Mouse (Mus musculus) urinary bladder, adult 18-20 months (tissue): ENCODE data around the gene Ttc29.

Experiments
- DNase-seq, 2 experiments: peaks; one replicate each; pipeline ENCODE4 v3.0.0; 2022; ENCODE audit warnings: low spot score in 2 of 2, mixed read lengths in 2 of 2

Gene Ttc29

DNA sequence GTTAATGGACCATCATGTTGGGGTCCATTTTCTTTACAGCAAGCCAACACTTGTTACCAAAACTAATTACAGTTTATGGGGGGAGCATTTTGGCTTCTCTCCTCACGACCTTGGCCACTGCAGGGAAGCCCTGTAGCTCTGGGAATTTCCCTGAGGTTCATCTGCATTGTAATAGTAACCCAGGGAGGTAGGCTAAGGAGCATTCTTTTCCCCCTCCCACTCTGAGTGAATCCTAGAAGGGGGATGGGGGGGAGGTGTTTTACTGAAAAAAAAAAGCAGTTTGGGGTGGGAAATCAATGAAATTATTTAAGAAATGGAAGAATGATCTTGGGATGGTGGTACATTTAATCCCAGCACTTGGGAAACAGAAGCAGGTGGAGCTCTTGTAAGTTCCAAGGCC lies 210.8 kb downstream of the Ttc29 start:
- no peak for DNase-seq

DNA sequence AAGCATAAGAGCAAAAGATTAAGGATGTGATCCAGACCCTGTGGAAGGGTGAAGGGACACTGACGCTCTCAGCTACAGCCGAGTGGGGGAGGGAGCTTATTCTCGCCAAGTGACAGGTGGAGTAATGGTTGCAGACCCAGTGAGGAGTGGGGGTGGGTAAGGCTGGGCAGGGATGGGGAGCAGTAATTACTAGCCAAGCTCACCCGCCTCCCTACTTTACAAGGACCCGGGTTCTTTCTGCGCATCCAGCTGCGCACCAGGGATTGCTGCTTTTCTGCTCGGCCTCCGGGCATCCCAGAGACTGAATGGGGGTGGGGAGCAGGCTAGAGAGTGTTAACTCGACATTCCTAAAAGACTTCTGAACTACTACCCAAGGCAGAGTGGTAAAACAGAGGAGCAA lies 213.4 kb downstream of the Ttc29 start:
- no peak for DNase-seq

- DNase-seq: no peak
Observed at GRCm38 (mm10) chr8:78426875-78427768, 214.0 kb downstream of the Ttc29 start.

DNA sequence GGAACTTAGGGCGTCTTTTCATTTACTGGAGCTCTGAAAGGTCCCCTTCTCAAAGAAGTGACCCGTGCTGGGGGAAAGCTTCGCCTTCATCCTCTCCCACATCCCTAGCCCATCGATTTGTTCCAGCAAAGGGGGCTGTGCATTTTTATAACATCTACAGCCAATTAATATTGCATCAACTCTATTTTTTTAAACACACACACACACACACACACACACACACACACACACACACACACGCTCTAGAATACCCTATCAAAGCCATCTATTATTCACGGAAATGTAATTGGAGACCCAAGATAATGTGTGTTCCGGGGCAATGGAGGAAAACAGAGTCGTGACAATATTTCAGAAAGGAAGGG lies 214.7 kb downstream of the Ttc29 start:
- no peak for DNase-seq

- no peak for DNase-seq
Observed at GRCm38 (mm10) chr8:78428148-78428547, 215.1 kb downstream of the Ttc29 start.

GRCm38 (mm10) chr8:78431356-78431755 lies 218.3 kb downstream of the Ttc29 start:
- no peak for DNase-seq

- DNase-seq: no peak
Observed at GRCm38 (mm10) chr8:78432451-78432850, 219.4 kb downstream of the Ttc29 start.

- DNase-seq: no peak
Observed at GRCm38 (mm10) chr8:78433318-78433717, 220.2 kb downstream of the Ttc29 start.

- no peak for DNase-seq
Observed at GRCm38 (mm10) chr8:78434340-78434739, 221.2 kb downstream of the Ttc29 start.

DNA sequence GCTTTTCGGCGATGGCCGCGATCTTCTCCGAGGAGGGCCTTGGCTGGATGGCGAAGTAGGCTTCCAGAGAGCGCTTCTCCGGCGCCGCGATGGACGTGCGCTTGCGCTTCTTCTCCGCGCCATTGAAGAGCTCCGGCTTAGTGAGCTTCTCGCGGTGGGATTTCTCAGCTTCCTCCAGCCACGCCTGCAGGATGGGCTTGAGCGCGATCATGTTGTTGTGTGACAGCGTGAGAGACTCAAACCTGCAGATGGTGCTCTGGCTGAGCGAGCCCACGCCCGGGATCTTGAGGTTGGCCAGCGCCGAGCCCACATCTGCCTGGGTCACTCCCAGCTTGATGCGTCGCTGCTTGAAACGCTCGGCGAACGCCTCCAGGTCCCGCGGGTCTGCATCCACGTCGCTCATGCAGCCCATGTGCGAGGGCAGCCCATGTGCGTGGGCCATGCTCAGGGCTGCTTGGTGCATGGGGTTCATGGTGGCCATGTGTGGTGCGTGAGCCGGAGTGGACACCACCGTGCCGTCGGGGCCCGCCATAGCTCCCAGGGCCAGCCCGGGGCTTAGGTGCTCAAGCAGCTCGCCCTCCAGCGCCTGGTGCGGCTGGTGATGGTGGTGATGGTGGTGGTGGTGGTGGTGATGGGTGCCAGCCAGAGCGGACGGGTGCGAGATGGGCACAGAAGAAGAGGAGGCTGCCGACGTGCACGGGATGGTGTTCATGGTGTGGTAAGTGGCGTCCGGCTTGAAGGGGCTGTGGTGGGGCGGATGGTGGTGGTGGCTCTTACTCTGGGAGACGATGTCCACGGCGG lies 221.9 kb downstream of the Ttc29 start:
- DNase-seq: no peak

DNA sequence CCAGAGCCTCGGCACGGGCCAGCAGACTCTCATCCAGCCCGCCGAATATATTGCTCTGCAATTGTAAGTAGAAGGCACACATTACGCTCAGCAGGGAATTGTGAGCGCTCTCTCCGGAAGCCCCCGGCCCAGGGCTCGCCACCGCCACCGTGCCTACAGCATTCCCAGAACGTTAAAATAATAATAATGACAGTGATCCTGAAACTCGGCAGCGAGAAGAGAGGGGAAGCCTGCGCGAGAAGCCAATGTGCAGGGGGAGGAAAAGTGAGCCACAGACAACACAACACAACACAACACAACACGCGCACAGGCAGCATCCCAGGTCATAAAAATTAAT lies 222.5 kb downstream of the Ttc29 start:
- no peak for DNase-seq

DNA sequence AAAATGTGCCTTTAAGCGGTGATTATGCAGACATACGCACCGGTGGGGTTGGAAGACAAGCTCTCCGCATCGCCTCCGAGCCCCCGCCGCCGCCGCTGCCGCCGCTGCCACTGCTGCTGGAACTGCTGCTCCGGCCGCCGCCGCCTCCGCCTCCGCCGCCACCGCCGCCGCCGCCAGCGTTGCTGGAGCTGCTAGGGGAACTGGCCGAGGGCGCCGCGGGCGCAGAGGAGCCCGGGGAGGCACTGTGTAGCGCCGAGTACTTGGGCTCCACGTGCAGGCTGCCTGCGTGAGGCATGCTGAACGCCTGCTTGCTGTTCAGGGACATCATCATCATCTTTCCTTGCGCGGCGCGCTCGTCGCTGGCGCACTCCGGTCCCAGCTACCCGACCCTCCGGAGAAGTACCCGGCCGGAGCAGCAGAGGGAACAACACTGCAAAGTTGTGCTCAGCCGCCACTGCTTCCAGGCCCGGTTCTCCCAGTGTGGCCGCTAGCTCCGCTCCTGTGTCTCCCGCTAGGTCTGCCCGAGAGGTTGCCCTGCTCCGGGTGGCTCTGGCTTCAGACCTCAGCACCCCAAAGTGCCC lies 223.1 kb downstream of the Ttc29 start, which contains the start of gene Pou4f2:
Gene Pou4f2 (minus strand): TSS at position 575 of the 581 bp plus-strand sequence.
- no peak for DNase-seq

DNA sequence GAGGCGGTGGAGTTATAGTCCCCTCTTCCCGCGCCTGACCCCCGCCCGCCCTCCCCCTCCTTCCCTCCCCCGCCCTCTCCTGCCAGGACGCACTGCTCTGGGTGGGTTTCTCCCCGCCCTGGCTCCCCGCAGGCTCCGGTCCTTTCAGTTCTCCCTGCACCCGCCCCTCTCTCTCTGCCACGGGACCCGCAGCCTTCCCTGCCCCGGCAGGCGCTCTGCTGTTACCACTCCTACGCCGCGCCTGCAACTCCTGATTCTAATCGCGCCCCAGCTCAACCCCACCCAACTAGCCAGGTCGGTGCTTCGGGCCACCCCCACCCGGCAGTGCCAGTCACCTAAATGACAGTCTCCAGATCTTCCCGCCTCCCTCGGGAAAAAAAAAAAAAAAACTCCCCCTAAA lies 223.6 kb downstream of the Ttc29 start:
- no peak for DNase-seq

GRCm38 (mm10) chr8:78437140-78438045 lies 224.3 kb downstream of the Ttc29 start:
- no peak for DNase-seq

DNA sequence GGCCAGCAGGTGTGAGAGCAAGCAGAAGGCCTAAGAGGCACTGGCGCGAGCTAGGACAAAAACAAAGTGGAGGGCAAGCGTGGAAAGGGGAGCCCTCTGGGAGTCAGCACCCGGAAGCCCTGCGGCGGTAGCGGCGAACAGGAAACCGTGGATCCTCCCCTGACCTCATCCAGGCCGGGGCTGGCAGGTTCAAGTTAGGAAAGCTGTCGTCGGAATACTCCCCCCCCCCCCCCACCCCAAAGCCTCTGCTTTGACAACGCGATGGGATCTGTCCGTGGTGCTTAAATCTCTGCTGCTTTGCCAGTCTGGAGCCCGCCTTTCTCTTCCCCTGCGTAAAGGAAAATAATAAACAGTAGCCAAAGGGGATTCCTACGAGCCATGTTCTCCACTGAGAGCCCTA lies 225.0 kb downstream of the Ttc29 start:
- no peak for DNase-seq

GRCm38 (mm10) chr8:78442781-78443180 lies 229.7 kb downstream of the Ttc29 start:
- no peak for DNase-seq
